Mouse (Mus musculus): ENCODE results near the gene Dnm1.

Gene Dnm1

GRCm38 (mm10) chr2:32361437-32361836 lies 8.3 kb upstream of the Dnm1 start:
- DNase-seq = peak; percentile 88 to 90

- peak; percentile 80 to 84 for DNase-seq
Measured at GRCm38 (mm10) chr2:32360741-32361140, 7.6 kb upstream of the Dnm1 start.

- no peak for DNase-seq
Measured at GRCm38 (mm10) chr2:32358381-32358780, 5.2 kb upstream of the Dnm1 start.

GRCm38 (mm10) chr2:32357710-32358109 lies 4.6 kb upstream of the Dnm1 start:
- DNase-seq = no peak

GRCm38 (mm10) chr2:32356216-32356615 lies 3.1 kb upstream of the Dnm1 start:
- DNase-seq = no peak

GRCm38 (mm10) chr2:32354336-32354895 lies 1.3 kb upstream of the Dnm1 start:
- no peak for DNase-seq

- DNase-seq = no peak
Measured at GRCm38 (mm10) chr2:32353836-32354235, 698 bp upstream of the Dnm1 start.

- peak; percentile 75 to 78 for DNase-seq
Measured at GRCm38 (mm10) chr2:32352151-32353006, 759 bp downstream of the Dnm1 start, which contains the start of gene Ciz1. Gene Ciz1 (plus strand): TSS chr2:32352327.

- peak; percentile 61 to 66 for DNase-seq
Measured at GRCm38 (mm10) chr2:32351471-32351961, 1.6 kb downstream of the Dnm1 start.

GRCm38 (mm10) chr2:32350471-32351051 lies 2.6 kb downstream of the Dnm1 start:
- DNase-seq = peak; percentile 62 to 63

GRCm38 (mm10) chr2:32349625-32350255 lies 3.4 kb downstream of the Dnm1 start:
- DNase-seq = peak; percentile 39 to 48

- DNase-seq = peak; percentile 70 to 71
Measured at GRCm38 (mm10) chr2:32348311-32348710, 4.8 kb downstream of the Dnm1 start.

- peak in 1 of 2 experiments; percentile 35 for DNase-seq
Measured at GRCm38 (mm10) chr2:32347019-32347418, 6.1 kb downstream of the Dnm1 start.

GRCm38 (mm10) chr2:32344598-32345321 lies 8.4 kb downstream of the Dnm1 start:
- peak; percentile 28 to 37 for DNase-seq

- peak; percentile 96 to 98 for DNase-seq
Measured at GRCm38 (mm10) chr2:32344056-32344455, 9.1 kb downstream of the Dnm1 start.

GRCm38 (mm10) chr2:32343351-32343671 lies 9.8 kb downstream of the Dnm1 start:
- DNase-seq = no peak

GRCm38 (mm10) chr2:32342539-32343350 lies 10.4 kb downstream of the Dnm1 start:
- DNase-seq = peak; percentile 84 to 85

GRCm38 (mm10) chr2:32342039-32342438 lies 11.1 kb downstream of the Dnm1 start:
- peak in 1 of 2 experiments; percentile 47 for DNase-seq

- peak; percentile 40 to 51 for DNase-seq
Measured at GRCm38 (mm10) chr2:32341634-32341939, 11.6 kb downstream of the Dnm1 start.

GRCm38 (mm10) chr2:32340836-32341633 lies 12.1 kb downstream of the Dnm1 start:
- DNase-seq = peak in 1 of 2 experiments; percentile 42

Measured in cerebellum, postnatal 36 days (tissue).